Mouse (Mus musculus) stomach, embryonic 16.5 days (tissue): ENCODE data around the gene Gpr84. TPM values are rescaled to one million over a fixed set of nuclear protein-coding genes. Genes with fewer than 3 reads are reported as not detected.
"Not testable (repeated sequence)": the region's sequence is repeated elsewhere in the genome, so short reads cannot be mapped to it uniquely, and the experiment has no call there.

Source experiments
- ATAC-seq: fragments of 200-750 bp; cut with Nextera tagmentation; 2 replicates; pipeline ENCODE4 v1.8.0; 2017; ENCODE audit warnings: moderate number of reproducible peaks, moderate TSS enrichment; ENCODE audit not compliant: insufficient read depth, low FRiP score
- H3K27ac ChIP-seq: fragments of 300-500 bp; sonication (generic); 2 replicates; pipeline ENCODE4 v1.5.1; 2014; ENCODE audit warnings: low read length
- H3K27me3 ChIP-seq: fragments of 300-500 bp; sonication (generic); 2 replicates; pipeline ENCODE4 v1.6.1; 2014; ENCODE audit warnings: low read length, control low read depth, mixed read lengths; ENCODE audit not compliant: control insufficient read depth, insufficient read depth
- H3K36me3 ChIP-seq: fragments of 300-500 bp; sonication (generic); 2 replicates; pipeline ENCODE4 v1.6.1; 2014; ENCODE audit warnings: low read length; ENCODE audit not compliant: control insufficient read depth, insufficient read depth
- H3K4me1 ChIP-seq: fragments of 300-500 bp; sonication (generic); 2 replicates; pipeline ENCODE4 v1.6.1; 2014; ENCODE audit warnings: low read length, control low read depth, mixed read lengths; ENCODE audit not compliant: control insufficient read depth, insufficient read depth
- H3K4me2 ChIP-seq: fragments of 300-500 bp; sonication (generic); 2 replicates; pipeline ENCODE4 v1.6.1; 2014; ENCODE audit warnings: low read depth, low read length, mixed read lengths
- H3K4me3 ChIP-seq: fragments of 300-500 bp; sonication (generic); replicated peaks from 2 replicates; pipeline ENCODE4 v1.5.1; 2014; ENCODE audit warnings: mild to moderate bottlenecking, low read length
- H3K9ac ChIP-seq: fragments of 300-500 bp; sonication (generic); 2 replicates; pipeline ENCODE4 v1.6.1; 2014; ENCODE audit warnings: low read length
- H3K9me3 ChIP-seq: fragments of 300-500 bp; sonication (generic); replicated peaks from 2 replicates; pipeline ENCODE4 v1.6.1; 2016; ENCODE audit warnings: low read length, control low read depth; ENCODE audit not compliant: control insufficient read depth
- WGBS: fragments of 180-500 bp; shearing (Covaris S2); extraction: QIAGEN DNeasy Blood & Tissue Kit; methylation state at CpG from one replicate; pipeline ENCODE4 v1.1.7; 2014; 5-methylcytosine and 5-hydroxymethylcytosine counted together
- microRNA counts: library from miRNA; unstranded; fragments of <30 nt; microRNA quantifications from one replicate; lab custom pipeline; 2016
- microRNA-seq: library from miRNA; unstranded; fragments of <30 nt; microRNA quantifications from one replicate; pipeline ENCODE4, GENCODE M21; 2016
- polyA plus RNA-seq: library from polyadenylated mRNA; unstranded; fragments of >200 nt; fragmentation: Nextera tagmentation; extraction: Ambion mirVana; gene quantifications from 2 replicates; pipeline ENCODE4 v1.2.1, GENCODE M21; 2015

Gpr84 gene
- polyA plus RNA-seq, 1 experiment from 2014 or later = 0.15 TPM

- H3K9me3 ChIP-seq, H3K27me3 ChIP-seq, H3K36me3 ChIP-seq, H3K27ac ChIP-seq, H3K4me3 ChIP-seq, H3K9ac ChIP-seq, H3K4me2 ChIP-seq, ATAC-seq: not testable (repeated sequence)
- 95% methylated on average over 3 of the region's 3 CpGs for WGBS
- peaks cover 14% of the 10 kb centered on the region; the same call in 1 of the 2 replicates for H3K4me1 ChIP-seq
Observed at GRCm38 (mm10) chr15:103275943-103276342, 34.5 kb downstream of the Gpr84 start.

- H3K36me3 ChIP-seq = no peaks in the 10 kb centered on the region
- H3K27me3 ChIP-seq = no peaks in the 10 kb centered on the region
- peak within 1 kb of the TSS; percentile 91 for H3K9ac ChIP-seq
- H3K4me3 ChIP-seq = peak within 1 kb of the TSS; percentile 82
- no peaks in the 10 kb centered on the region for H3K9me3 ChIP-seq
- H3K4me2 ChIP-seq = peak within 1 kb of the TSS; percentile 68
- H3K27ac ChIP-seq = peak within 1 kb of the TSS; percentile 62
- under 1% methylated on average over 38 of the region's 38 CpGs for WGBS
- peak; percentile 98 for ATAC-seq
- H3K4me1 ChIP-seq = peaks cover 10% of the 10 kb centered on the region; the same call in 1 of the 2 replicates
Observed at GRCm38 (mm10) chr15:103272419-103273279, 37.8 kb downstream of the Gpr84 start, which contains the start of gene Copz1. Copz1 (plus strand) TSS chr15:103272714.

GRCm38 (mm10) chr15:103268903-103269302 is 41.5 kb downstream of the Gpr84 start:
- peaks cover 4% of the 10 kb centered on the region; the same call in 1 of the 2 replicates for H3K4me1 ChIP-seq
- H3K9me3 ChIP-seq = no peaks in the 10 kb centered on the region
- no peaks in the 10 kb centered on the region for H3K36me3 ChIP-seq
- no peak overlapping the region for H3K4me2 ChIP-seq
- no peak overlapping the region for H3K27ac ChIP-seq
- H3K9ac ChIP-seq = no peak overlapping the region
- ATAC-seq = no peak
- WGBS = 78% methylated on average over 4 of the region's 4 CpGs
- H3K4me3 ChIP-seq = no peak overlapping the region
- H3K27me3 ChIP-seq = no peaks in the 10 kb centered on the region

- H3K27me3 ChIP-seq = no peaks in the 10 kb centered on the region
- no peak overlapping the region for H3K27ac ChIP-seq
- H3K9ac ChIP-seq = no peak overlapping the region
- no peak overlapping the region for H3K4me3 ChIP-seq
- ATAC-seq = no peak
- no peaks in the 10 kb centered on the region for H3K4me1 ChIP-seq
- H3K36me3 ChIP-seq = no peaks in the 10 kb centered on the region
- 93% methylated on average over 2 of the region's 2 CpGs for WGBS
- no peak overlapping the region for H3K4me2 ChIP-seq
- no peaks in the 10 kb centered on the region for H3K9me3 ChIP-seq
Observed at GRCm38 (mm10) chr15:103264794-103265193, 45.6 kb downstream of the Gpr84 start.

- no peak for ATAC-seq
Observed at GRCm38 (mm10) chr15:103259989-103260388, 50.4 kb downstream of the Gpr84 start.

GRCm38 (mm10) chr15:103259162-103259561 is 51.2 kb downstream of the Gpr84 start:
- Histone ChIP-seq H3K36me3 (no peaks in the 10 kb centered on the region), H3K27me3 (no peaks in the 10 kb centered on the region), H3K27ac (no peak overlapping the region), H3K9me3 (no peaks in the 10 kb centered on the region), H3K4me3 (no peak overlapping the region), H3K4me2 (no peak overlapping the region), H3K4me1 (peaks cover 24% of the 10 kb centered on the region; the same call in 1 of the 2 replicates), H3K9ac (no peak overlapping the region)
- WGBS = 78% methylated on average over 5 of the region's 5 CpGs
- ATAC-seq = no peak

More at GRCm38 (mm10) chr15:103259989-103260388, 50.4 kb downstream of the Gpr84 start:
- Histone ChIP-seq H3K36me3 (no peaks in the 10 kb centered on the region), H3K4me3 (no peak overlapping the region), H3K9me3 (no peaks in the 10 kb centered on the region), H3K9ac (no peak overlapping the region), H3K4me2 (no peak overlapping the region), H3K4me1 (peaks cover 17% of the 10 kb centered on the region; the same call in 1 of the 2 replicates), H3K27ac (no peak overlapping the region), H3K27me3 (no peaks in the 10 kb centered on the region)
- WGBS = 64% methylated on average over 1 of the region's 1 CpGs

MicroRNAs within 50 kb of the gene (microRNA counts, 519-probe panel; counts per million panel counts)
- 3,201 counts per million, percentile 74 among the panel's probes with 10 or more counts for microRNA mmu-miR-148b (lab: Ali Mortazavi, UCI)

Small RNA genes lying within 50 kb of the gene (microRNA-seq; reads per million reads assigned to microRNA genes)
- 192 reads per million, percentile 62 among the genes with 10 or more reads in this experiment for gene Mir148b
- not detected for gene Mir6963

Other genes with a start within 250 kb of the Gpr84 start
- gene Smug1, start 143.5 kb downstream of the Gpr84 start, polyA plus RNA-seq = 20.1 and 21.1 TPM in 2 replicates
- gene Cbx5, start 70.8 kb downstream of the Gpr84 start, polyA plus RNA-seq = 88.3 and 91.8 TPM in 2 replicates
- 525 and 529 TPM in 2 replicates for gene Hnrnpa1, start 70.2 kb downstream of the Gpr84 start, polyA plus RNA-seq
- gene Nfe2, start 52.2 kb downstream of the Gpr84 start, polyA plus RNA-seq = 8.7 and 11.1 TPM in 2 replicates
- 265 and 272 TPM in 2 replicates for gene Copz1, start 37.9 kb downstream of the Gpr84 start, polyA plus RNA-seq
- gene Zfp385a, start 29.5 kb upstream of the Gpr84 start, polyA plus RNA-seq = 6.9 and 7.0 TPM in 2 replicates
- 58.9 and 59.0 TPM in 2 replicates for gene Itga5, start 56.2 kb upstream of the Gpr84 start, polyA plus RNA-seq
- gene Gtsf1, start 119.9 kb upstream of the Gpr84 start, polyA plus RNA-seq = not detected in 2 replicates
- gene Gtsf2, start 137.9 kb upstream of the Gpr84 start, polyA plus RNA-seq = not detected in 2 replicates
- 4.5 and 4.6 TPM in 2 replicates for gene Nckap1l, start 143.2 kb upstream of the Gpr84 start, polyA plus RNA-seq
- 10.7 and 10.8 TPM in 2 replicates for gene Pde1b, start 192.4 kb upstream of the Gpr84 start, polyA plus RNA-seq
- 11.2 and 14.0 TPM in 2 replicates for gene Ppp1r1a, start 227.4 kb upstream of the Gpr84 start, polyA plus RNA-seq